In genomic region chr14:20773410-20773809, GRCm38 (mm10) we compare ENCODE assay signal across 12 mouse cellular contexts. TPM values are rescaled to one million over a fixed set of nuclear protein-coding genes. Genes with fewer than 3 reads are reported as not detected.
DNase-seq lines count a peak whose midpoint lies in the region; ATAC-seq and TF ChIP-seq lines count a peak whose summit lies in the region.
"Had no signal": no experiment of that assay in that cellular context is flagged by ENCODE, and none has a peak within 500 bp of the region (broad histone marks: within the 10 kb centered on the region; RNA-seq: fewer than 3 reads in every experiment).

No protein-coding gene starts in this region.

- H3K4me2 ChIP-seq in intestine, postnatal 0 days (replicated peaks; ENCODE audit: low read depth), result no peak overlapping the region
- H3K4me2 ChIP-seq: hindbrain, embryonic 15.5 days; limb, embryonic 12.5 days; midbrain, embryonic 13.5 days had no signal

- H3K4me3 ChIP-seq in gastrocnemius, adult 2 months, result no peak overlapping the region; the same call in none of the 2 replicates
- no peak overlapping the region for H3K4me3 ChIP-seq in layer of hippocampus, adult 2 months
- no peak overlapping the region for H3K4me3 ChIP-seq in intestine, postnatal 0 days (ENCODE audit: low read depth, low read length)
- H3K4me3 ChIP-seq: hindbrain, embryonic 15.5 days; limb, embryonic 12.5 days; midbrain, embryonic 13.5 days had no signal

- no peaks in the 10 kb centered on the region for H3K27me3 ChIP-seq in intestine, postnatal 0 days (replicated peaks; ENCODE audit: control insufficient read depth, insufficient read depth, low read length)
- H3K27me3 ChIP-seq: hindbrain, embryonic 15.5 days; limb, embryonic 12.5 days; midbrain, embryonic 13.5 days had no signal

- 0 out of 2 replicates have a peak, but pooled peaks have one; percentile 44 for ATAC-seq in intestine, postnatal 0 days
- ATAC-seq: midbrain, embryonic 13.5 days had no signal

- H3K27ac ChIP-seq in gastrocnemius, adult 2 months, result peak overlapping the region; percentile 73
- peak overlapping the region; percentile 62; the same call in 1 of the 2 replicates for H3K27ac ChIP-seq in layer of hippocampus, adult 2 months
- H3K27ac ChIP-seq in intestine, postnatal 0 days (ENCODE audit: low read depth, low read length), result no peak overlapping the region
- H3K27ac ChIP-seq: hindbrain, embryonic 15.5 days; limb, embryonic 12.5 days; midbrain, embryonic 13.5 days had no signal

- TF ChIP-seq CTCF in gastrocnemius, adult 2 months (IDR thresholded peaks at IDR 0.05), result no peak
- TF ChIP-seq CTCF in layer of hippocampus, adult 2 months (conservative IDR thresholded peaks at IDR 0.05), result no peak
- TF ChIP-seq CTCF in intestine, postnatal 0 days (IDR thresholded peaks at IDR 0.05; ENCODE audit: low read depth), result no peak

- H3K9me3 ChIP-seq in intestine, postnatal 0 days (ENCODE audit: control insufficient read depth), result no peaks in the 10 kb centered on the region
- H3K9me3 ChIP-seq: hindbrain, embryonic 15.5 days; limb, embryonic 12.5 days; midbrain, embryonic 13.5 days had no signal

- H3K4me1 ChIP-seq in intestine, postnatal 0 days (replicated peaks; ENCODE audit: control insufficient read depth, insufficient read depth, low read length), result 0 out of 2 replicates have a peak, but pooled peaks cover 2% of the 10 kb centered on the region

- no peak overlapping the region for H3K9ac ChIP-seq in intestine, postnatal 0 days (ENCODE audit: low read depth, low read length)
- H3K9ac ChIP-seq: hindbrain, embryonic 15.5 days; limb, embryonic 12.5 days; midbrain, embryonic 13.5 days had no signal

- intact Hi-C loops in gastrocnemius, adult 2 months (cut with DNase I), result no loop called here

- peaks cover 23% of the 10 kb centered on the region for H3K36me3 ChIP-seq in intestine, postnatal 0 days (ENCODE audit: control insufficient read depth, insufficient read depth)

- peak; percentile 82 for DNase-seq in gastrocnemius, adult 2 months
- DNase-seq in gastrocnemius, postnatal 4 days (ENCODE audit: low spot score in 2 of 2), result no peak
- DNase-seq in layer of hippocampus, adult 2 months (ENCODE audit: low spot score in 2 of 2), result no peak
- DNase-seq in layer of hippocampus, adult 18-20 months (ENCODE audit: low spot score in 2 of 2), result no peak
- peak; percentile 68 for DNase-seq in kidney, postnatal 14 days
- DNase-seq in embryo, embryonic 10 days (ENCODE audit: low spot score), result no peak
- DNase-seq: retina, postnatal 1 day; thymus, postnatal 25 days had no signal

- WGBS in intestine, postnatal 0 days, result 48% methylated on average over 3 of the region's 3 CpGs

RNA-seq across cellular contexts. Expression of gene Camk2g, which starts 20.5 kb away (rescaled TPM):
- total RNA-seq in gastrocnemius, adult 2 months (2021), result 100 to 1,000 TPM; 162 to 163 TPM
- total RNA-seq in gastrocnemius, postnatal 4 days (2021), result 10 to 100 TPM; 92.5 to 94.3 TPM
- total RNA-seq in layer of hippocampus, adult 2 months (2021), result 100 to 1,000 TPM; 216 to 229 TPM
- total RNA-seq in layer of hippocampus, adult 18-20 months (2021), result 100 to 1,000 TPM; 225 to 233 TPM
- 27.6 and 37.7 TPM in 2 replicates for polyA plus RNA-seq in intestine, postnatal 0 days (2015; fragmentation: Nextera tagmentation; extraction: Ambion mirVana)

RNA-seq across cellular contexts. Expression of gene Ndst2, which starts 39.0 kb away (rescaled TPM):
- total RNA-seq in gastrocnemius, adult 2 months (2021), result 1 to 10 TPM; 6.2 to 7.1 TPM
- 10 to 100 TPM; 22.8 to 26.7 TPM for total RNA-seq in gastrocnemius, postnatal 4 days (2021)
- total RNA-seq in layer of hippocampus, adult 2 months (2021), result 10 to 100 TPM; 20.4 to 20.9 TPM
- total RNA-seq in layer of hippocampus, adult 18-20 months (2021), result 10 to 100 TPM; 14.9 to 17.6 TPM
- 9.8 and 12.4 TPM in 2 replicates for polyA plus RNA-seq in intestine, postnatal 0 days (2015; fragmentation: Nextera tagmentation; extraction: Ambion mirVana)

Comparison
In these comparisons a context has a peak if more than half of its experiments do, and no peak if none do; other contexts are left out.
1. DNase-seq: peak in gastrocnemius, adult 2 months (single experiment) and kidney, postnatal 14 days (single experiment); none in gastrocnemius, postnatal 4 days (0 of 2), layer of hippocampus, adult 2 months (0 of 2), layer of hippocampus, adult 18-20 months (0 of 2) and embryo, embryonic 10 days (single experiment).